Mouse (Mus musculus) liver, postnatal 0 days (tissue): Measurements from ENCODE around the gene Gsk3b.

Experiments
- CTCF ChIP-seq: sonication (generic); IDR thresholded peaks from 2 replicates; pipeline ENCODE4 v1.5.1; 2016; ENCODE audit warnings: antibody characterized with exemption, low read depth
- EP300 ChIP-seq: IDR thresholded peaks from 2 replicates; pipeline ENCODE4 v1.6.1; 2016; ENCODE audit warnings: antibody characterized with exemption, low read depth, mild to moderate bottlenecking

GRCm38 (mm10) chr16:38272483-38272882 lies 183.7 kb downstream of the Gsk3b start:
- TF ChIP-seq CTCF (no peak), EP300 (no peak)
